Mouse (Mus musculus) B cell, adult (primary cell): Measurements from ENCODE around the gene Tmem115. TPM values are rescaled to one million over a fixed set of nuclear protein-coding genes. Genes with fewer than 3 reads are reported as not detected.

ENCODE experiments used
- total RNA-seq: library from RNA; stranded (reverse); gene quantifications from 4 replicates; pipeline ENCODE4 v1.2.4, GENCODE M21; 2023; ENCODE audit not compliant: inconsistent age

Tmem115 gene
- total RNA-seq = 22.8 to 26.5 TPM (median 26.1 TPM) in 4 replicates

DNA sequence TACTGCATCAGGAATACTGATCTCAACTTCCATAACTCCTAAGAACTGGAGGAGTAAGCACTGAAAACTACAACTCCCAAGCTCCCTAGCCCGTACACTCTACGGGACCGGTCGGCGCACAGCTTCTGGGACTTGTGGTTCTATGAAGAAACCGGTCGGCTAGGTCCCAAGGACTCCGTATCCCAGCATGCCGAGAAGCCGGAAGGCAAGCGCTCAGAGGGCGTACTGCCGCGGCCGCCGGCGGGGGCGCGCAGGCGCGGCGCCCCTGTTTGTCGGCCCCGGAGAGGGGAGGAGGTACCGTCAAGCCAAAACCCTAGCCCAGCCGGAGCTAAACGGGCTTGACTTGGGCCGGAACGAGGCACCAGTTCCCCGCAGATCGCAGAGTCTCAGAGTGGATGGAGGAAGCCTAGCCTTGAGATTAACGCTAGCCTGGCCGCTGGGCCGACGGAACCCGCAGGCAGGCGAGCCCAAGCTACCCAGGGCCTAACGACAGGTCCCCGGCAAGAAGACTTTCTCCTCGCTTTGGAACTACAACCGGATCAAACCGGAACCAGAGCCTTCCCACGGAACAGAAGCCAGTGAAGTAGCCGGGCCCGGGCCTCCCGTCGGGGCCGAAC, at the start of gene Tmem115:
Gene Tmem115 (plus strand): TSS at position 155 of the 617 bp plus-strand sequence.

DNA sequence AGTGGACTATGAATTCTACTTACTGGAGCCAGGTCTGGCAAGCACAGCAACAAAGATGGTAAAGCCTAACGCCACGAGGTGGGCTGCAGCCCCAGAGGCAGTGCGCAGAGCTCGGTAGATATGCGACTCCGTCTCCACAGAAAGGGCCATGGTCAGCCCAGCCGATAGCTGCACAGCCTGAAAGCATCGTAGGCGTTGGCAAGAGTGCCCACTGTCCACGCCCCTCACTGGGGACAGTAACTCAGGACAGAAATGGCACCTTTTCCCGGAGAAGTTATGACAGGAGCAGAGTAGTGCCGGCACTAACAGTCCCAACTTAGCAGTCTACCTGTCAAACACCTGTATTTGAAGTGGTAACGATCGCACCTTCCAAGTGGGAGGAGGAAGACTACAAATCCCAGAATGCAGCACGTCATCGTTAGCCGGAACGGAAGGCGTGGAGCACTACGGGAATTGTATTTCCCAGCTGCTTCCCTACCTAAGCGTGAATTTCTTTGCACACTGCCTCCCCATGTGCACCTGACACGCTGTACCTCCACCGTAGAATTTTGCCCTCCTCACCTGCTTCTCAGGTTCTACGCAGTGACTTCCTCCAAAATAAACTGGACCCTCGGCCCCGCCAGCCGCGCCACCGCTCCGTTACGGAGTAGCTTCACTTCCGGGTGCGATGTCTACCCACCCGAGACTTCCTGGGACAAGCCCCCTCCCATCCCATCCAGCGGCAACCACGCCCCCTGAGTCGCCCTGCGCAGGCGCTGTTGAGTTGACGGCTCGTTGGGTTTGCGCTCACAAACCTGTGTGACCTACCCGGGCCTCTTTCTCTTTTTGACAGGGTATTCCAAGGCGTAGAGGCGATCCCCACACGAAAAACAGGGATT, 8.0 kb downstream of the Tmem115 start, which contains the start of the genes Cyb561d2 and Nprl2:
Gene Cyb561d2 (minus strand): TSS at position 720 of the 878 bp plus-strand sequence.
Gene Nprl2 (plus strand): TSS at position 753 of the 878 bp plus-strand sequence.

DNA sequence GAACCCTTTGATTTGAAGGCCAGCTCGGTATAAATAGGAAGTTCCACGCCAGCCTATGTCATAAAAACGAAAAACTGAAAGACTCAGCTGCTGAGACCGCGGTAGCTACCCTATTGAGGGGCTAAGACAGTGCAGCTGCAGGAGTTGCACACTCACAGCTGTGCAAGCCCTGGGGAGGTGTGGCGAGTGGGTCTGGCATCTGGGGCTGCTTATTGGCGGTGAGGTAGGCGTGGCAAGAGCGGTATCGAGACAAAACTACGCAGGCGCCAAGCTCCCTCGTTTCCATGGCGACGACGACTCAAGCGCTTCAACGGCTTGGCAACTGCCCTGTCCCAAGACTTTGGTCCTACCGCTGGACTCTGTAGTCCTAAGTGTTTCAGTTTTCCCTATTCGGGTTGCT, 13.3 kb downstream of the Tmem115 start, which contains the start of gene Zmynd10:
Gene Zmynd10 (plus strand): TSS at position 273 of the 400 bp plus-strand sequence.

DNA sequence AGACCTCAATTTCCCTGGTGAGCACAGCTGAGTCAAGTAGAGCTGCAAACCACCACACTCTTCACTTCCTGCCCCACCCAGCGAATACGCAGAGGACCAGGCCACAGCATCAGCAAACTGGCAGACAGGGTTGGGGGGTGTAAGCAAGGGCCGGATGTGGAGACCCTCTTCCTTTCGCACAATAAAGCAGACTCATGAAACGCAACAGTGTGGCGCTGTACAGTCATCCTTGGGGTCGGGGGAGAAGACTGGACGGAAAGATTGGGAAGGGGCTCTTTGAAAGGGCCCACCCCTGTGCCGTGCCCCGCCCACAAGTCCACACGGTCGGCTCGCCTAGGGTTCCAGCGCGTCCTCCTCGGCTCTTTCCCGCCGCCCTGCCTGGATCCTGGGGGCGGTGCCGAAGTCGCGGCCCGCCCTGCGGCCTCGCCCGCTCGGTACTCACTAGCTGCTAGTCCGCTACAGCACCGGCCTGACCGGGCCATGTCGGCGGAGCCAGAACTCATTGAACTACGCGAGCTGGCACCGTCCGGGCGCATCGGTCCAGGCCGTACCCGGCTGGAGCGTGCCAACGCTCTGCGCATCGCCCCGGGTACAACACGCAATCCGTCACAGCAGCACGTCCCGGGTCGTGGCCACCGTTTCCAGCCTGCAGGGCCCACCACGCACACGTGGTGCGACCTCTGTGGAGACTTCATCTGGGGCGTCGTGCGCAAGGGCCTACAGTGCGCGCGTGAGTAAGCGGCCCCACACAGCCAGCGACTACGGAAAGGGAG, 17.6 kb downstream of the Tmem115 start, which contains the start of gene Rassf1:
Gene Rassf1 (plus strand): TSS at position 439 of the 773 bp plus-strand sequence.

DNA sequence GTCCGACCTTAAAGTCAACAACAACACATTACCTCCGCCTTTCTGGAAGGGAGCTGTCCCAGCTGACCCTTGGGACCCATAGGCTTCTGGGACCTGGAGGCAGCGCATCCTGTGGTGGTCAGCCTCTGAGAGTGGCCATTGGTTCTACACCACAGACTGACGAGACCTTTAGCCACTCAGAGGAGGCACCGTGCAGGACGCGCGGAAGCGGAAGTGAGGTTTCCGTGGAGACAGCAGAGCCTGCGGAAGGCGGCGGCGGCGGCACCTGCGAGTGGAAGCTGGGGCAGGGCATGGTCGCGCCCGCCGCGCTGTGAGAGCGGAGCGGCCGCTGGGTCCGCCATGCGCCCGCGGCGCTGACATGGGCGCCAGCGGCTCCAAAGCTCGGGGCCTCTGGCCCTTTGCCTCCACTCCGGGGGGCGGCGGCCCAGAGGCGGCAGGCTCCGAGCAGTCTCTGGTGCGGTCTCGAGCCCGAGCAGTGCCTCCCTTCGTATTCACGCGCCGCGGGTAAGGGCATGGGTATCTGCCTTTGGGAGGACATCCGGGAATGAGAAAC, 29.4 kb downstream of the Tmem115 start, which contains the start of gene Tusc2:
Gene Tusc2 (plus strand): TSS at position 227 of the 553 bp plus-strand sequence.

DNA sequence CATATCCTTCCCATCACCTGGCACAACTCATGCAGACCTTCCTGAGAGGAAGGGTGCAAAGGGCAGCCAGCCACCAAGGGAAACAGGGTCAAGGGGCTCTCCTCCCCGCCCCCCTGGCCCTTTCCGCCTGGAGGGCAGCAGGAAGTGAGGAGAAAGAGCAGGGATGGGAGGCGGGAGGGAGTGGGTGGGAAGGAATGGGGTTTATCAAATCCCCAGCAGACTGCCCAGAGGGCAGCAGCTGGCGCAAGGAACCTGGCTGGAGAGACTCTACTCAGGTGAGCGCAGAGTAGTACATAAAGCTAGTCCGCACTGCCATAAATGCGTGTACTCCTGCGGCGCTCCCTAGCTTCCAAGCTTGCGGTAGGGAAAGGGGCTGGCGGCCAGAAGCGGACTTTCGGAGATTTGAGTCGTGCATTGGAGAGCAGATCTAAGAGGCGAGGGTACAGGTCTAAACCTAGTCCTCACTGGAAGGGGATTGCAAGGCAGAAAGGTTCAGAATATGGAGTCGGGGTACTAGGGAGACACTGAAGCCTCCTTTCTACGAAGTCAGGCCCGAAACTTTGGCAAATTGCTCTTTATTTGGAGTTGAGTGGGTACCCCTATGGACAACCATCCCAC, 34.1 kb downstream of the Tmem115 start, which contains the start of gene Hyal2:
Gene Hyal2 (plus strand): TSS at position 244 of the 618 bp plus-strand sequence.

DNA sequence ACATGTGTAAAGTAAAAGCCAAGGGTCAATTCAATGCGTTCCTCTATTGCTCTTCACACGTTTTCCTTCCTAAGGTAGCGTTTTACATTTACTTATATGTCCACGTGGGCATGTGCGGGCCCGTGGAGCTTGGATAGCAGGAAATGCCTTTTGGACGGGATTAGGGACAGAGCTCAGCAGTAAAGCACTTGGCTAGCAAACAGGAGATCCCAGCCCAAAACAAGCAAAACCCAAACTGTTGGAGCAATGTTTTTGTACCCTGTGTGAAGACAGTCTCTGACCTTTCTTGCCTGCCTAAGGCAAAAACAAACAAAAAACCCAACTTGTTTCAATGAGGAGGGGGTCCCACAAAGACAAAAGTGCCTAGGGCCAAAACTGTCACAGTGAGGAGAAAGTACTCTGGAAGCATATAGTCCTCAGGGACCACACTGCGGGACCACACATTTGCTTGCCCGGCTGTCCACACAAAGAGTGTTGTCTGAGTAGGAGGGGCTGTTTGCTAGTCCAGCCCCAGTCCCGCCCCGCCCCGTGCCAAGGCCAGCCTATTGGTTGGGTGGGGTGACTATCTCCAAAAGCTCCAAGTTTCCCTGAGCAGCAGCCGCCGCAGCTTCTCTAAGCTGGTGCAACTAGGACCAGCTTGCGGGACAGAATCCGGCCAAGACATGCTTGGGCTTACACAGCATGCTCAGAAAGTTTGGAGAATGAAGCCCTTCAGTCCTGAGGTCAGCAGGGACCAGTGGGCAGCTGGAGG, 42.8 kb downstream of the Tmem115 start, which contains the start of gene Hyal1:
Gene Hyal1 (plus strand): TSS at position 571 of the 751 bp plus-strand sequence.

DNA sequence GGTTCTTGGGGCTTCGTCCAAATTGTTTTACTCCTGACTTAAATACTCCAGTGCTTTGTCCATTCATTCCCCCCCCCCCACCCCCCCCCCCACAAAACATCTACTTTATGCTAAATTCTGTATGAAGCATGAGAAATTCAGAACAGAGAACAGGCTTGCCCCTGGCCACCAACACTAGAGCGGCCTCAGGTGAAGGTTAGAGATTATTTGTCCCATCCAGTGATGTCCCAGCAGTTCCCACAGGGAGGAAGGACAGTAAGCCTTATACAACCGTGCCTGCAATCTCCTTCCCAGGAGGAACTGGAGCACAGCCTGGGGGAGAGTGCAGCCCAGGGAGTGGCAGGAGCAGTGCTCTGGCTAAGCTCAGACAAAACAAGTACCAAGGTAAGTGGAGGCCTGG, 44.8 kb downstream of the Tmem115 start, which contains the start of gene Naa80:
Gene Naa80 (plus strand): TSS at position 301 of the 400 bp plus-strand sequence.

DNA sequence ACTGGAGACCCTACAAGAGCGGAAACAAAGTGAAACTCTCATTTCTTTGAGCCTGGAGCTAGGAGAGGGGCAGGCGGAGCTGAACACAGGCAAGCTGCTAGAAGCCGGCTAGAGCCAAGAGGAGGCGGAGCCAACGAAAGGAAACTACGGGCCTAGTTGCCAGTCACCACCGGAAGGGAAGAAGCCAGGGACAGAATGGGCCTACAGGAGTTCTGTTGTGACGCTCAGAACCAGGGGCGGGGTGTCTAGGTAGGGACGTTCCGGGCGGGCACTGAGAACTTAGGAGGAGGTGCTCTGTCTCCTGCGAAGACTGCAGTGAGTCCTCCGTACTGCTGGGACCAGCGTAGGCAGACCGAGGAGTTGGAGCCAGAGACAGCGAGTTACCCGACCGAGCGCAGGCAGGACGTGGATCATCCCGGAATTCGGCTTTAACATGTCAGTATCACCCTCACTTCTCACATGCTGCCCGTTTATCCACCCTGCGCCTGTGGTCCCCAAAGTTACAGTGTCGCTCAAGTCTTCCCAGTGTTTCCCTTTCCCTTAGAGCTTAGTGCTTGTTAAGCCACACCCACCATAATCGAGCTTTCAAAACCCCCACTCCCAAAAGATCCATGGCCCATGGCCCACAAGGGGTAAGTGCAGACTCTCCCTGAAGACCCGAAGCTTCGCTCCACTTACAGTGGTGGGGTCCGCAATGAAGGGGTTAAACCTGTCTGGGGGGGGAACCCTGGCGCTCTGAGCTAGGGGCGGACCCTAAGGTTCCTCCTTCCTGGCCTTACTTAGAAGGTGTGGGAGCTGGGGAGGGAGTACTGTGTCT, 47.0 kb downstream of the Tmem115 start, which contains the start of gene Hyal3:
Gene Hyal3 (plus strand): TSS at position 318 of the 817 bp plus-strand sequence.

DNA sequence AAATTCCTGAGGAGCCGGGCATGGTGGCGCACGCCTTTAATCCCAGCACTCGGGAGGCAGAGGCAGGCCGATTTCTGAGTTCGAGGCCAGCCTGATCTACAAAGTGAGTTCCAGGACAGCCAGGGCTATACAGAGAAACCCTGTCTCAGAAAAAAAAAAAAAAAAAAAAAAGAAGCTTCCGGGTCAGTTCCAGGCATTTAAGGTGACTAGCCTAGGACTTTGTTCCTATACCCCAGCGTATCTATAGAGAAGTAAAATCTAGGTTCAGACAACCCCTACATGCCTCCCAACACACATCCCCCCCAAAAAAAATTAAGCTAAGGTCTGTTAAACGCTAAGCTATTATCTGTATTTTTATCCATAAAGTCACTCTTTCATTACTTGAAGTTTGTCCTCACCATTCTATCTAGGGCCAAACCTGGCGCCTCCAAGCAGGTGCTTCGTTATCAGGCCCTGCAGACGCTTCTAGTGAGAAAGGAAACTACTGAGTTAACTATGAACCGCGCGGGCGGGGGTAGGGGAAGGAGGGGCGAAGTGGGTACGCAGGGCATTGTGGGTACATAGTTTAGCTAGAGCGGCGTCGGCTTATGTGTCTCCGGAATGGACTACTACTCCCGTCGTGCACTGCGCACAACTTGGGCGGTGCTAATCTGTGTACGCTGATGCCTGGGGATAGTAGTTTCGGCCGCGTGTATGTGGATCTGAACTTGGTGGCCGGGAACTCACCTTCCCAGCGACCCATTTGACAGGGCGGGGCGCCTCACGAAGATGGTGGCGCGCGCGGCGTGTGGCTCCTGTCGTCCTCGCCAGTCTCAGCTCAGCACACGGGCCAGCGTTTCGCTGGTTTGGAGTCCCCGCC, 53.5 kb downstream of the Tmem115 start, which contains the start of gene Ifrd2:
Gene Ifrd2 (plus strand): TSS at position 669 of the 859 bp plus-strand sequence.

Other genes with a start within 250 kb of the Tmem115 start
- 25.6 to 32.2 TPM (median 27.0 TPM) in 4 replicates for gene Mapkapk3, start 244.1 kb upstream of the Tmem115 start, total RNA-seq
- gene Cish, start 237.9 kb upstream of the Tmem115 start, total RNA-seq = 0.38 to 1.1 TPM (median 0.86 TPM) in 4 replicates
- 10.3 to 13.4 TPM (median 11.9 TPM) in 4 replicates for gene Hemk1, start 195.6 kb upstream of the Tmem115 start, total RNA-seq
- 0.26 to 2.1 TPM (median 1.0 TPM) in 4 replicates for gene 6430571L13Rik, start 193.3 kb upstream of the Tmem115 start, total RNA-seq
- gene Cacna2d2, start 134.3 kb upstream of the Tmem115 start, total RNA-seq = 0.48 to 2.7 TPM (median 0.81 TPM) in 4 replicates
- gene Cyb561d2, start 8.2 kb downstream of the Tmem115 start, total RNA-seq = 13.7 to 16.6 TPM (median 14.5 TPM) in 4 replicates
- gene Nprl2, start 8.3 kb downstream of the Tmem115 start, total RNA-seq = 23.5 to 29.7 TPM (median 25.9 TPM) in 4 replicates
- 0.54 to 1.1 TPM in 2 of 4 replicates, not detected in the others for gene Zmynd10, start 13.4 kb downstream of the Tmem115 start, total RNA-seq
- 62.1 to 68.3 TPM (median 65.1 TPM) in 4 replicates for gene Rassf1, start 17.6 kb downstream of the Tmem115 start, total RNA-seq
- 22.7 to 26.0 TPM (median 23.6 TPM) in 4 replicates for gene Tusc2, start 29.3 kb downstream of the Tmem115 start, total RNA-seq
- gene Hyal2, start 34.0 kb downstream of the Tmem115 start, total RNA-seq = 2.3 to 8.2 TPM (median 3.1 TPM) in 4 replicates
- gene Hyal1, start 43.0 kb downstream of the Tmem115 start, total RNA-seq = 2.9 to 5.6 TPM (median 4.3 TPM) in 4 replicates
- 9.9 to 12.6 TPM (median 10.4 TPM) in 4 replicates for gene Naa80, start 44.9 kb downstream of the Tmem115 start, total RNA-seq
- gene Hyal3, start 46.9 kb downstream of the Tmem115 start, total RNA-seq = 1.4 to 2.6 TPM (median 1.8 TPM) in 4 replicates
- gene Ifrd2, start 53.7 kb downstream of the Tmem115 start, total RNA-seq = 24.5 to 28.9 TPM (median 26.8 TPM) in 4 replicates
- gene Sema3b, start 75.3 kb downstream of the Tmem115 start, total RNA-seq = 0.64 to 2.6 TPM (median 1.4 TPM) in 4 replicates
- 627 to 662 TPM (median 650 TPM) in 4 replicates for gene Gnai2, start 101.4 kb downstream of the Tmem115 start, total RNA-seq
- not detected in 4 replicates for gene Slc38a3, start 135.6 kb downstream of the Tmem115 start, total RNA-seq
- 0.51 to 3.0 TPM (median 1.1 TPM) in 3 of 4 replicates, not detected in the other for gene Gnat1, start 145.8 kb downstream of the Tmem115 start, total RNA-seq
- 1.2 TPM in 1 of 4 replicates, not detected in the others for gene Sema3f, start 176.5 kb downstream of the Tmem115 start, total RNA-seq
- 286 to 321 TPM (median 308 TPM) in 4 replicates for gene Rbm5, start 237.1 kb downstream of the Tmem115 start, total RNA-seq